Mouse (Mus musculus) inflammation-experienced regulatory T-cells (primary cell): ENCODE measurements around the gene Tchh. TPM values are rescaled to one million over a fixed set of nuclear protein-coding genes. Genes with fewer than 3 reads are reported as not detected.

ENCODE experiments used
- polyA plus RNA-seq, 2 experiments: library from polyadenylated mRNA; unstranded; fragments of 100-300 nt; shearing (Covaris generic); gene quantifications; one replicate each; pipeline ENCODE4 v1.2.1; 2017

Gene Tchh
- 1 to 10 TPM in 1 of 2 experiments, not detected in 1; 1.4 TPM for polyA plus RNA-seq

DNA sequence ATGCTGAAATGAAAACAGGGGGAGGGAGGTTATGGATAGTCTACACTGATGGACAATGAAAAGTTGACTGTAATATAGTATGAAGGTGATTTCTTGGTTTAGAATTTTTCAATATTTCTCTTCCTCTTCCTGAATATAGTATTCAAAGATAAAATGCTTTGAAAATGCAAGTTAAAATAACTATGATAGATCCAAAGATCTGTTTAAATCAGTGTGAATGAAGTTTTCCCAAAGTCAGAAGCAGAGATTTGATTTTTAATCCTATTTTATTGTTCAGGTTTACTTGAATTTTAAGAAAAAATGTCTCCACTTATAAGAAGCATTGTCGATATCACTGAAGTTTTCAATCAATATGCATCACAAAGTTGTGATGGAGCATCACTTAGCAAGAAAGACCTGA, at the start of gene Tchh:
Gene Tchh (plus strand): TSS at position 301 of the 400 bp plus-strand sequence.

DNA sequence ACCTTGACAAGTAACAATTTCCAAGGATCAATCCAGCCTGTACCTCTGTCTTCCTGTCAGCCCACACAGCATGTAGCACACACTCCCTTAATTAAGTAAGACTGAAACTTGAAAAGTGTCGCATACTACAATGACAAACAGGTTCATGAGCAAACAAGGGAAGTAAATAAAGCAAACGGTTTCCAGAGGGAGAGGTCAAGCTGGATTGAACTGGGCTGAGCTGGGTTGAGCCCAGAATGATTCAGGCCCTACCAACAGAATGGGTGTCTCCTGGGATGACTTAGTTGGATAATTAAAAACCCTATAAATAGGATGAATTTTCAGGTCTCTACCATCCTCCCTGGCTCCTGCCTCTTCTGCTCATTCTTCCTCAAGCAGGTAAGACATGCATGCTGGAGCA, 48.8 kb upstream of the Tchh start, which contains the start of gene Rptn:
Gene Rptn (plus strand): TSS at position 334 of the 400 bp plus-strand sequence.

DNA sequence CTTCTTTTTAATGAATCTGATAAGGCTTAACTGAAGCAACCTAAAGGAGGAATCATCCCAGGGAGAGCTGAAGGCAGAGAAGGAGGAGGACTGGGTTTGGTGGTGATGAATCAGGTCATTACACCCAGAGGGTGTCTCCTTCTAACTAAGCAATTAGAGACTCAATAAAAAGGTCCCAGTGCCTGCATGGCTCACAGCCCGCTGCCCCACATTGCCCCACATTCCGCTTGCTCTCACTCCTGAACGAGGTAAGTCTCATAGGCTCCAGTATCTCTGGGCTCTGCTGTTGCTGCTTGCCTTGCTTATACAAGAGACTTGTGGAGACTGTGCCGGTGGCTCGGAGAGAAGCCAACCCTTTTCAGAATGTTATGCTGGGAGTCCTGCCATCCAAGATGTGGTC, 26.4 kb downstream of the Tchh start, which contains the start of gene Tchhl1:
Gene Tchhl1 (plus strand): TSS at position 194 of the 400 bp plus-strand sequence.

Other genes with a start within 250 kb of the Tchh start
- gene Flg2, start 245.1 kb upstream of the Tchh start, polyA plus RNA-seq = under 1 TPM in 1 of 2 experiments, not detected in 1; 0.10 TPM
- 1 to 10 TPM in 1 of 2 experiments, not detected in 1; 2.0 TPM for gene Flg, start 168.8 kb upstream of the Tchh start, polyA plus RNA-seq
- not detected for gene Hrnr, start 122.6 kb upstream of the Tchh start, polyA plus RNA-seq
- gene Rptn, start 48.6 kb upstream of the Tchh start, polyA plus RNA-seq = under 1 TPM; 0.12 to 0.94 TPM
- gene Tchhl1, start 26.4 kb downstream of the Tchh start, polyA plus RNA-seq = under 1 TPM in 1 of 2 experiments, not detected in 1; 0.13 TPM
- gene S100a11, start 78.2 kb downstream of the Tchh start, polyA plus RNA-seq = 100 to 1,000 TPM; 776 to 816 TPM
- 1,000 to 10,000 TPM in 1 of 2 experiments, 100 to 1,000 TPM in 1; 768 to 1,124 TPM for gene S100a10, start 112.8 kb downstream of the Tchh start, polyA plus RNA-seq
- gene Tdpoz2, start 210.4 kb downstream of the Tchh start, polyA plus RNA-seq = under 1 TPM in 1 of 2 experiments, not detected in 1; 0.23 TPM
- not detected for gene Tdpoz1, start 234.0 kb downstream of the Tchh start, polyA plus RNA-seq